Mouse (Mus musculus) left cerebral cortex, adult 2 months (tissue): Measurements from ENCODE around the gene Hist1h2bb. TPM values are rescaled to one million over a fixed set of nuclear protein-coding genes. Genes with fewer than 3 reads are reported as not detected.

ENCODE experiments used
- DNase-seq, 2 experiments: peaks; one replicate each; pipeline ENCODE4 v3.0.0; 2021 to 2022; ENCODE audit warnings: low spot score in 2 of 2, mixed read lengths in 1 of 2; ENCODE audit errors: extremely low spot score in 1 of 2
- H3K27ac ChIP-seq: fragments of 200-600 bp; 2 replicates; pipeline ENCODE4 v1.8.1; 2022
- H3K4me3 ChIP-seq: fragments of 200-600 bp; 2 replicates; pipeline ENCODE4 v1.8.1; 2022
- CTCF ChIP-seq: fragments of 200-600 bp; IDR thresholded peaks from 2 replicates; pipeline ENCODE4 v1.8.1; 2022; ENCODE audit warnings: antibody characterized with exemption, mild to moderate bottlenecking, moderate library complexity
- intact Hi-C: fragments of 180-260 bp; cut with DNase I; formaldehyde crosslinking; loops from one replicate; pipeline ENCODE4 v1.15.1; 2025
- total RNA-seq, 2 experiments: library from RNA; stranded (reverse); gene quantifications; 2 replicates each; pipeline ENCODE4 v1.2.3; 2021

Hist1h2bb gene
- total RNA-seq, 2 experiments from 2014 or later: 12.3 to 19.0 TPM

DNA sequence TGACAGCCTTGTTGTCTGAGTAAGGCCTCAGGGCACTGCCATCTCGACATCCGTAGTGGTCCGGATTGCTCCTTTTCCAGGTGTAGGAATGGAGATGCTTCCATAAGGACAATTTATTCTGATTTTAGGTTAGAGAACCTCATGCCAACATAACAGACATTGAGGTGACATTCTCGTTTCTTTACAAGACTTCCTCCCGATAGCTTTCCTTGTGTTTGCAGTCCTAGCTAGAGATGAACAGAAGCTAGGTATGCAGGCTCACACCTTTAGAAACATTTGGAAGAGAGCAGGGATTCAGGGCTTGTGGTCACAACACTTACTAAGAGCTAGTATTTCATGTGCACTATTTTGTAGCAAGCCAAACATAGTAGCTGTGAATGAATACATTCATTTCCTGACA is 3.3 kb upstream of the Hist1h2bb start:
- Histone ChIP-seq H3K27ac (no peak overlapping the region), H3K4me3 (no peak overlapping the region)
- intact Hi-C loops: loop anchor here (10.0 kb wide), 1 partner anchor 308 kb away; no protein-coding TSS in a partner anchor
- TF ChIP-seq CTCF: no peak
- no peak for DNase-seq

DNA sequence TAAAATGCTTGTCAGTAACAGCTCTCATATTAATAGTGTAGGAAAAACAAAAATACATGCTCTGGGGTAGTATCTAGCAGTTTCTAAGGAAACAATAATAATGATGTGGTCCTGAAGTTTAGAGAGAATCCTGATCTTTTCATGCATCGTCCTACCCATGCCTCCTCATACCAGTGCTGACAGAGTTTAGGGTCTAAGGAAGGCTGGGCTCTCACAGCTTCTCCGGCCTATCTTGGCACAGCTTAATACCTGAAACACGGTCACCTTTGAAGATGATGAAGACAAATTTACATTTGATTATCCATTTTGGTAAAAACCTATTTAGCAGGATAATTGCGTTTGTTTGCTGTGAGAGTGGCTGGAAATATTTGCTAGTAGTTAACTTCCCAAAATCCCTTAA is 2.6 kb upstream of the Hist1h2bb start:
- H3K4me3 ChIP-seq: no peak overlapping the region
- no peak for DNase-seq
- H3K27ac ChIP-seq: no peak overlapping the region
- intact Hi-C loops: loop anchor here (10.0 kb wide), 1 partner anchor 309 kb away; no protein-coding TSS in a partner anchor
- no peak for TF ChIP-seq CTCF

DNA sequence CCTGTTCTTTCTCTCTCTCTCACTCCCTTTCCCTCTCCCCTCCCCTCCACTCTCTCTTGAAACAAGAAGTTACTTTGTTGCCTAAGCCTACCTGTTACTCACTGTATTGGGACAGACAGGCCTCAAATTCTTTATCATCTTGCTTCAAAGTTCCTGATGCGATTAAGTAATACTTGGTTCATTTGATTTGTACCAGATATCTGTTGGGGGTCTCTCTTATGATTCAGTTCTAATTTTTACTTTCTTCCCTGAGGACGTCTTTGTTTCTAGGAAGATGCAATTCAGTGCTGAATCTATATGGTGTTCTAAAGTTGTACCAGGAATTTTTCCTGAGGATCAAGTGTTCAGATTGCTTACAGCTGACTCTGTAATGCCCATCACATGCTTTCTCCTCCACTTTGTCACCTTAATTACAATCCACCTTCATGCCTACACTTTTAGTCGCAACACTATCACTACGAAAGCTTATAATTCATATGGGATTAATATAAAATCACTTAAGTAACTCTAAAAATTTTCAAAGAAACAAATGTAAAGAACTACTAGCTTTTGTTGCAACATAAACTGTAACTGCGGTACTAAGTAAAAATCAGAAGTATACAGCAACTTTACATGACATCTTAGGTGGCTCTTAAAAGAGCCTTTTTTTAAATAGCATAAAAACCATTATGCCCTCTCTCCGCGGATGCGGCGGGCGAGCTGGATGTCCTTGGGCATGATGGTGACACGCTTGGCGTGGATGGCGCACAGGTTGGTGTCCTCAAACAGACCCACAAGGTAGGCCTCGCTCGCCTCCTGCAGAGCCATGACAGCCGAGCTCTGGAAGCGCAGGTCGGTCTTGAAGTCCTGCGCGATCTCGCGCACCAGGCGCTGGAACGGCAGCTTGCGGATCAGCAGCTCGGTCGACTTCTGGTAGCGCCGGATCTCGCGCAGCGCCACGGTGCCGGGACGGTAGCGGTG is 1.8 kb upstream of the Hist1h2bb start:
- intact Hi-C loops: loop anchor here (10.0 kb wide), 1 partner anchor 310 kb away; no protein-coding TSS in a partner anchor
- H3K27ac ChIP-seq: no peak overlapping the region
- DNase-seq: no peak
- no peak overlapping the region; the same call in 1 of the 2 replicates for H3K4me3 ChIP-seq
- no peak for TF ChIP-seq CTCF

DNA sequence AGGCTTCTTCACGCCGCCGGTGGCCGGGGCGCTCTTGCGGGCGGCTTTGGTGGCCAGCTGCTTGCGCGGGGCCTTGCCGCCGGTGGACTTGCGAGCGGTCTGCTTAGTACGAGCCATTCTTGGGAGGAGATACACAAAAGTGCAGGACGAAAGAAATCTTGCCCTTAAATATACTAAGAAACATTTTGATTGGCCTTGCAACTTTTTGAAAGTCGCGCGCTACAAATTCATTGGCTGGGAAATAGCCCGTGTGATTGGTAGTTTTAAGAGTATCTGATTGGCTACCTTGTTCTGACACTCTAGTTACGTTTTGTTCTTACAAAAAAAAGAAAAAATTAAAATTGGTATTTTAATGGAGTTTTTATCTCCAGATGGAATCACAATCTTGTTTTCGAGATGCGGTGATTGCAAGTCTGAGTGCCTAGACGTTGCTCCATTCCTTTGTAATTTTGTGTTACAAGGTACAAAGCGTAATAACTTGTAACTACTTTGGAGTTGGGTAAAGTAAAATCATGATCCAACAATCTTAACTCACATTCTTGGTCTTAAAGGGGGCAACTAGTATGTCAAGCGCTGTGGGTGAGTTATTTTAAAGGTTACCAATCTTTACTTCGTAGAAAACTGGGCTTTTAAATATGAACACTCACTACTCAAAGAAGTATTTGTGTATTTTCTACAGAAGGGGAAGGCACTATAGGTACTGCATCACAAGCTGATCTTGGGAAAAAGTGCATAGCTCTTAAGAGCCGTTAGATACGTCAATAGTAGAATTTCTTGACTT is 963 bp upstream of the Hist1h2bb start, which contains the start of gene Hist1h3c:
TSS of gene Hist1h3c (minus strand) at position 222 of the 781 bp plus-strand sequence.
- Histone ChIP-seq H3K4me3 (peak within 1 kb of the TSS; percentile 55), H3K27ac (peak within 1 kb of the TSS; percentile 98)
- TF ChIP-seq CTCF: peak; percentile 5; the same call in 1 of the 2 replicates
- peak; percentile 81 to 84 for DNase-seq
- intact Hi-C loops: loop anchor here (2.0 to 10.0 kb wide), 2 partner anchors 163 to 311 kb away; no protein-coding TSS in a partner anchor

DNA sequence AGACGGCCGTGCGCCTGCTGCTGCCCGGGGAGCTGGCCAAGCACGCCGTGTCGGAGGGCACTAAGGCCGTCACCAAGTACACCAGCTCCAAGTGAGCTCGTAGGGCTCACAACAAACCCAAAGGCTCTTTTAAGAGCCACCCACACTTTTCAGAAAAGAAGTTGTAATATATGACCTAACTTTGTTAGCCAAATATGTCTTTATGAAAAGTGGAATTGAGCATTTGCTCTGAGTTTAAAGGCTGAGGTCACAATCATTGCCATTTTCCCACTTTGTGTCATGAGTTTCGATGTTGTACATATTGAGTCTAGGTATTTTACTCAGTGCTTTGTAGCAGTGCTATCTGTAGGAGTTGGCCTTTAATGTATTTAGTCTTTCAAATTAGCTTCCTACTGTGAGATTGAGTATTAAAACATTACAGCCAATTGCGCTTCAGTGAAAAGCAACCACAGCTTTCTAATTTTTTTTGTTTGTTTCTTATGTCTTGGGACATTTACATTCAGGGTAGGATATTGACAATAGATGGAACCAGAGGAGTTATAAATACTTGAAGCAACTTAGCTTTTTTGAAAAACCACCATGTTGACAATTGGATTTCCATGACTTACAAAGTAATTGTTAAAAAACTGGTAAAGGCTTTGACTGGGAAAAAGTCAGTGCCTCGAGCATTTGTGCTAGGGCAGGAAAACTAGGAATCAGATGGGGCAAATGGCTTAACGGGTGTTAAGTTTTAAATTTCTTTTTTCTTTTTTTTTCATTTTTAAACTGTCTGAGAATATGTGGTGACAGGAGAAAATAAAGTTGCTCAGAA is 752 bp downstream of the Hist1h2bb start:
- no peak for DNase-seq
- peak overlapping the region; percentile 98 for H3K27ac ChIP-seq
- no peak for TF ChIP-seq CTCF
- intact Hi-C loops: loop anchor here (2.0 to 10.0 kb wide), 2 partner anchors 164 to 312 kb away; no protein-coding TSS in a partner anchor
- H3K4me3 ChIP-seq: peak overlapping the region; percentile 55

- no peak for TF ChIP-seq CTCF
- Histone ChIP-seq H3K4me3 (no peak overlapping the region), H3K27ac (0 out of 2 replicates have a peak overlapping the region, but pooled peaks have one; percentile 11)
- intact Hi-C loops: loop anchor here (2.0 to 10.0 kb wide), 2 partner anchors 165 to 313 kb away; no protein-coding TSS in a partner anchor
- DNase-seq: no peak
These were observed 1.4 kb downstream of the Hist1h2bb start for GRCm38 (mm10) chr13:23747892-23748288.

- no peak for DNase-seq
- H3K27ac ChIP-seq: no peak overlapping the region
- intact Hi-C loops: loop anchor here (5.0 to 10.0 kb wide), 2 partner anchors 315 to 1997 kb away; partner anchors contain the start of genes Hist1h2ak, Hist1h2bn and Hist1h4k
- no peak for TF ChIP-seq CTCF
- H3K4me3 ChIP-seq: no peak overlapping the region
These were observed 3.1 kb downstream of the Hist1h2bb start for GRCm38 (mm10) chr13:23749563-23750121.

GRCm38 (mm10) chr13:23750839-23751477 is 4.4 kb downstream of the Hist1h2bb start, which contains the start of gene Hist1h2ab:
TSS of gene Hist1h2ab (plus strand) at chr13:23751126.
- intact Hi-C loops: loop anchor here (5.0 kb wide), 1 partner anchor 1999 kb away; the partner anchor contains the start of genes Hist1h2ak, Hist1h2bn and Hist1h4k
- peak within 1 kb of the TSS; percentile 48 for H3K4me3 ChIP-seq
- H3K27ac ChIP-seq: peak within 1 kb of the TSS; percentile 88
- DNase-seq: peak; percentile 46 to 49

GRCm38 (mm10) chr13:23751478-23751956 is 5.0 kb downstream of the Hist1h2bb start:
- peak overlapping the region; percentile 81; the same call in 1 of the 2 replicates for H3K27ac ChIP-seq
- peak overlapping the region; percentile 41 for H3K4me3 ChIP-seq
- intact Hi-C loops: loop anchor here (5.0 kb wide), 1 partner anchor 1999 kb away; the partner anchor contains the start of genes Hist1h2ak, Hist1h2bn and Hist1h4k
- no peak for TF ChIP-seq CTCF
- DNase-seq: no peak
